Mouse (Mus musculus) stomach, embryonic 16.5 days (tissue): ENCODE data around the gene Pdss2. TPM values are rescaled to one million over a fixed set of nuclear protein-coding genes. Genes with fewer than 3 reads are reported as not detected.

Source experiments
- ATAC-seq: fragments of 200-750 bp; cut with Nextera tagmentation; 2 replicates; pipeline ENCODE4 v1.8.0; 2017; ENCODE audit warnings: moderate number of reproducible peaks, moderate TSS enrichment; ENCODE audit not compliant: insufficient read depth, low FRiP score
- H3K27ac ChIP-seq: fragments of 300-500 bp; sonication (generic); 2 replicates; pipeline ENCODE4 v1.5.1; 2014; ENCODE audit warnings: low read length
- H3K27me3 ChIP-seq: fragments of 300-500 bp; sonication (generic); 2 replicates; pipeline ENCODE4 v1.6.1; 2014; ENCODE audit warnings: low read length, control low read depth, mixed read lengths; ENCODE audit not compliant: control insufficient read depth, insufficient read depth
- H3K36me3 ChIP-seq: fragments of 300-500 bp; sonication (generic); 2 replicates; pipeline ENCODE4 v1.6.1; 2014; ENCODE audit warnings: low read length; ENCODE audit not compliant: control insufficient read depth, insufficient read depth
- H3K4me1 ChIP-seq: fragments of 300-500 bp; sonication (generic); 2 replicates; pipeline ENCODE4 v1.6.1; 2014; ENCODE audit warnings: low read length, control low read depth, mixed read lengths; ENCODE audit not compliant: control insufficient read depth, insufficient read depth
- H3K4me2 ChIP-seq: fragments of 300-500 bp; sonication (generic); 2 replicates; pipeline ENCODE4 v1.6.1; 2014; ENCODE audit warnings: low read depth, low read length, mixed read lengths
- H3K4me3 ChIP-seq: fragments of 300-500 bp; sonication (generic); replicated peaks from 2 replicates; pipeline ENCODE4 v1.5.1; 2014; ENCODE audit warnings: mild to moderate bottlenecking, low read length
- H3K9ac ChIP-seq: fragments of 300-500 bp; sonication (generic); 2 replicates; pipeline ENCODE4 v1.6.1; 2014; ENCODE audit warnings: low read length
- H3K9me3 ChIP-seq: fragments of 300-500 bp; sonication (generic); replicated peaks from 2 replicates; pipeline ENCODE4 v1.6.1; 2016; ENCODE audit warnings: low read length, control low read depth; ENCODE audit not compliant: control insufficient read depth
- WGBS: fragments of 180-500 bp; shearing (Covaris S2); extraction: QIAGEN DNeasy Blood & Tissue Kit; methylation state at CpG from one replicate; pipeline ENCODE4 v1.1.7; 2014; 5-methylcytosine and 5-hydroxymethylcytosine counted together
- polyA plus RNA-seq: library from polyadenylated mRNA; unstranded; fragments of >200 nt; fragmentation: Nextera tagmentation; extraction: Ambion mirVana; gene quantifications from 2 replicates; pipeline ENCODE4 v1.2.1, GENCODE M21; 2015

The Pdss2 gene
- polyA plus RNA-seq, 1 experiment from 2014 or later = 11.9 TPM

DNA sequence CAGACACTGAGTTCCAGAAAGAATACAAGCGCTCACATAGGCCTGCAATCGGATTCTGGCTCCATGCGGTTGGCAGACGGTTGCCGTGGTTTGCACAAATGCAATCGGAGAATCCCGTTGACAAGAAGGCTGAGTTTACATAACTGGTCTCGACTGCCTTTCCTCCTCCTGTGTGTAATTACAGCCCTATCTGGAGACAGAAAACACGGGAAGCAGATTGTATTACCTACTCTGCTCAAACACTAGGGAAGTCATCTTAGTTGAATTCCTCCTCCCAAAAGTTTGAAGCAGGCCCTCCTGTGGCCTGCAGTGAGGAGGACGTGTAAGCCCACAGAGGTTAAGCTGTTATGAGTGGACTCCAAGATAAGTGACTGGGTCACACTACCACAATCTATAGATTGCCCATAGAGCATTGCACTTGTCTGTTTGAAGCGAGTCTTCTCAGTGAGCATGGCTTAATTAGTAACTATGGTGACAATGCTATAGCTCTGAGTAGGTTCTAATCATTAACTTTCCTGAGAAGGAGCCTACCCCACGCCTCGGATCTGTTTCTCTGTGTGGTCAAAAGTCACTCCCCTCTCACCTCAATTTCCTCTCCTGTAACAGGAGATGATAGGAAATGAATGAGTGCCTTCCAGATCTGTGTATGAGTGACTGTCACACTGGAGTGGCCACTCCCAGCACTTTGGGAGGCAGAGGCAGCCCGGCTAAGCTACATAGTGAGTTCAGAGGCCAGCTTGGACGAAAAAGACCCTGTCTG is 219.9 kb downstream of the Pdss2 start:
- Histone ChIP-seq H3K9me3 (no peaks in the 10 kb centered on the region), H3K27ac (0 out of 2 replicates have a peak overlapping the region, but pooled peaks have one; percentile 40), H3K4me3 (no peak overlapping the region), H3K4me1 (no peaks in the 10 kb centered on the region; the same call in 1 of the 2 replicates), H3K9ac (no peak overlapping the region), H3K4me2 (no peak overlapping the region), H3K36me3 (no peaks in the 10 kb centered on the region), H3K27me3 (no peaks in the 10 kb centered on the region)
- 42% methylated on average over 15 of the region's 15 CpGs for WGBS
- ATAC-seq = peak; percentile 70

DNA sequence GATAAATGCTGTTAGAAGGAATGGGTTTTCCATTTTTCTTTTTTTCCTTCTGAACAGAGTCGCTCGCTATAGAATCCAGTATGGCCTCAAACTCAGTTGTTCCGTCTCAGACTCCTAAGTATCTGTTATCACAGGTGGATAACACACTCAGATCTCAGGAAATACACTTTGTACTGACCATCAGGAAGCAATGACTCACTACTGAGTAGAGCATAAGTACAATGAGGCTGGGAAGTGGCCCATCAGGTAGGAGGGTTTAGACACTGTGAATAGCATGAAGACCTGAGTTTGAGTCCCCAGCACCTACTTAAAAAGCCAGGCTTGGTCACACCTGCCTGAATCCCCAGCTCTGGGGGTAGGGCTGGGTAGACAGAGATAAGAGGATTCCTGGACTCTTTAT is 227.4 kb downstream of the Pdss2 start:
- Histone ChIP-seq H3K9me3 (no peaks in the 10 kb centered on the region), H3K4me3 (no peak overlapping the region), H3K4me1 (peaks cover 2% of the 10 kb centered on the region; the same call in 1 of the 2 replicates), H3K4me2 (no peak overlapping the region), H3K36me3 (no peaks in the 10 kb centered on the region), H3K9ac (no peak overlapping the region), H3K27ac (no peak overlapping the region), H3K27me3 (no peaks in the 10 kb centered on the region)
- ATAC-seq = no peak
- 89% methylated on average over 3 of the region's 3 CpGs for WGBS

GRCm38 (mm10) chr10:43451848-43452662 is 230.8 kb downstream of the Pdss2 start:
- H3K4me1 ChIP-seq = peaks cover 2% of the 10 kb centered on the region; the same call in 1 of the 2 replicates
- no peaks in the 10 kb centered on the region for H3K9me3 ChIP-seq
- no peaks in the 10 kb centered on the region for H3K36me3 ChIP-seq
- peak overlapping the region; percentile 38 for H3K4me3 ChIP-seq
- 0 out of 2 replicates have a peak, but pooled peaks have one; percentile 53 for ATAC-seq
- H3K27ac ChIP-seq = no peak overlapping the region
- 20% methylated on average over 16 of the region's 16 CpGs for WGBS
- peak overlapping the region; percentile 53 for H3K4me2 ChIP-seq
- peak overlapping the region; percentile 52 for H3K9ac ChIP-seq
- H3K27me3 ChIP-seq = no peaks in the 10 kb centered on the region

GRCm38 (mm10) chr10:43452663-43452996 is 231.3 kb downstream of the Pdss2 start:
- no peak overlapping the region; the same call in 1 of the 2 replicates for H3K9ac ChIP-seq
- no peak for ATAC-seq
- H3K4me3 ChIP-seq = peak overlapping the region; percentile 38

GRCm38 (mm10) chr10:43454219-43454618 is 232.9 kb downstream of the Pdss2 start:
- Histone ChIP-seq H3K4me3 (no peak overlapping the region), H3K27me3 (no peaks in the 10 kb centered on the region), H3K36me3 (no peaks in the 10 kb centered on the region), H3K4me2 (no peak overlapping the region), H3K4me1 (peaks cover 2% of the 10 kb centered on the region; the same call in 1 of the 2 replicates), H3K9me3 (no peaks in the 10 kb centered on the region), H3K9ac (no peak overlapping the region), H3K27ac (no peak overlapping the region)
- 88% methylated on average over 1 of the region's 1 CpGs for WGBS
- ATAC-seq = no peak

More at GRCm38 (mm10) chr10:43452663-43452996, 231.3 kb downstream of the Pdss2 start:
- 18% methylated on average over 5 of the region's 5 CpGs for WGBS
- H3K27me3 ChIP-seq = no peaks in the 10 kb centered on the region
- H3K36me3 ChIP-seq = no peaks in the 10 kb centered on the region
- H3K4me2 ChIP-seq = peak overlapping the region; percentile 53
- H3K27ac ChIP-seq = no peak overlapping the region
- H3K4me1 ChIP-seq = peaks cover 2% of the 10 kb centered on the region; the same call in 1 of the 2 replicates
- H3K9me3 ChIP-seq = no peaks in the 10 kb centered on the region

GRCm38 (mm10) chr10:43454671-43455070 is 233.4 kb downstream of the Pdss2 start:
- no peak for ATAC-seq
- H3K4me3 ChIP-seq = no peak overlapping the region
- 90% methylated on average over 3 of the region's 3 CpGs for WGBS
- no peak overlapping the region for H3K27ac ChIP-seq
- H3K4me2 ChIP-seq = no peak overlapping the region
- H3K9me3 ChIP-seq = no peaks in the 10 kb centered on the region
- H3K27me3 ChIP-seq = no peaks in the 10 kb centered on the region
- peaks cover 2% of the 10 kb centered on the region; the same call in 1 of the 2 replicates for H3K4me1 ChIP-seq
- no peak overlapping the region for H3K9ac ChIP-seq
- H3K36me3 ChIP-seq = no peaks in the 10 kb centered on the region

DNA sequence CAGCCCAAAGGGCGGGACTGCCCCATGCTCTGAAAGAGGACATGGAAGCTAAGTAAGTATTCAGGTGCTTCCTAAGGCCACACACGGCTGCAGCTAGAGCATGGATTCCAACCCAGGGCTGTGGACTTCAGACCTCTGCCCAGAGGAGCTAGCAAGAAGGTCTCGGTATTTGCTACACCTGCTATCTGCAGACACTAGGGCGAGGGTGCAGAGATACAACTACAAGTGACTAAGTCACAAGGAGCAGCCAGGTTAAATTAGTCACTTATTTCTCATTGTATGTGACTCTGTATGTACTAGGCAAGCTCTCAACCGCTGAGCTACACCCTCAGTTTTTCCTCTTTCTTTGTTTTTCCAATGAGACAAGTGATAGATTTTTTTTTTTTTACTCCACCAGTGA is 241.5 kb downstream of the Pdss2 start:
- Histone ChIP-seq H3K9ac (no peak overlapping the region), H3K9me3 (no peaks in the 10 kb centered on the region), H3K27ac (peak overlapping the region; percentile 18; the same call in 1 of the 2 replicates), H3K4me3 (no peak overlapping the region), H3K36me3 (no peaks in the 10 kb centered on the region), H3K4me1 (no peaks in the 10 kb centered on the region), H3K27me3 (no peaks in the 10 kb centered on the region), H3K4me2 (no peak overlapping the region)
- WGBS = 60% methylated on average over 5 of the region's 5 CpGs
- peak; percentile 75; the same call in 1 of the 2 replicates for ATAC-seq

DNA sequence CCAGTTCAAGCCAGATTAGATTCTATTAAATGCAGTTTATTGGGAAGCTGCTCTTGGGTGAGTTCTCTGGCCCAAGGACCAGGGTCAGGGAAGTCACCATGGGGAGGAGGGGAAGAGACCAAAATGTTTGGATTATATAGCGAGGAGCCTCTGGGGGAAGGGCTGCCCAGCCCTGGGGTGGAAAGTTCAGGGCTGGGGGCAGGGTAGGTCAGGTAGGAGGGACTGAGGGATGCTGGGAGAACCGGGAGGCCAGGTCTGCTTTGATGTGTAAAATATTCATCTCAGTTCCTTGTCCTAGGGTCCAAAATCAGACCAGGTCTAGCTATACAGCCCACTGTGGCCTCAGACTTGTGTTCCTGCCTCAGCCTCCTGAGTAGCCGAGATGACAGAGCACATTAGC is 241.9 kb downstream of the Pdss2 start:
- Histone ChIP-seq H3K9ac (no peak overlapping the region), H3K4me1 (no peaks in the 10 kb centered on the region), H3K27ac (peak overlapping the region; percentile 18; the same call in 1 of the 2 replicates), H3K9me3 (no peaks in the 10 kb centered on the region), H3K4me3 (no peak overlapping the region), H3K36me3 (no peaks in the 10 kb centered on the region), H3K4me2 (no peak overlapping the region), H3K27me3 (no peaks in the 10 kb centered on the region)
- 44% methylated on average over 3 of the region's 3 CpGs for WGBS
- no peak for ATAC-seq

DNA sequence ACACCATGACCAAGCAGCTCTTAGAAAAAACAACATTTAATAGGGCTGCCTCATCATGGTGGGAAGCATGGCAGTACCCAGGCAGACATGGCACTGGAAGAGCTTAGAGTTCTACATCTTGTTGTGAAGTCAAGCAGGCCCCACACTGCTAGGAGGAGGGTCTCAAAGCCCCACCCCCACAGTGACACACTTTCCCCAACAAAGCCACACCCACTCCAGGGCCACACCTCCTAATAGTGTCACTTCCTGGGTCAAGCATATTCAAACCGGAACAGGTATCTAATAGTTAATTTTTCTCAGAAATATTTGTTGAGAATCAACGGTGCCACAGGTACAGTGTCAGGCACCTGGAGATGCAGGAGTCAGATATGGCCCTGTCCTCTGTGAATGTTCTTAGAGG is 244.9 kb downstream of the Pdss2 start:
- H3K27ac ChIP-seq = no peak overlapping the region
- no peaks in the 10 kb centered on the region for H3K27me3 ChIP-seq
- H3K4me1 ChIP-seq = no peaks in the 10 kb centered on the region
- H3K4me3 ChIP-seq = no peak overlapping the region
- no peaks in the 10 kb centered on the region for H3K9me3 ChIP-seq
- H3K36me3 ChIP-seq = no peaks in the 10 kb centered on the region
- no peak overlapping the region for H3K9ac ChIP-seq
- ATAC-seq = no peak
- H3K4me2 ChIP-seq = no peak overlapping the region
- WGBS = 90% methylated on average over 2 of the region's 2 CpGs
